Mouse (Mus musculus) c-Kit-negative CD71-positive TER-119-positive erythroid progenitor cells, embryonic 14.5 days (primary cell): ENCODE measurements around the gene Scmh1.

Source experiments
- DNase-seq: peaks from one replicate; pipeline ENCODE4 v3.0.0-alpha.2; 2013; ENCODE audit warnings: low read depth, low spot score

Scmh1 gene

GRCm38 (mm10) chr4:120405806-120406638 is 941 bp downstream of the Scmh1 start:
- no peak for DNase-seq

GRCm38 (mm10) chr4:120406639-120407273 is 1.7 kb downstream of the Scmh1 start:
- DNase-seq, result no peak

GRCm38 (mm10) chr4:120418053-120418452 is 13.0 kb downstream of the Scmh1 start:
- DNase-seq, result no peak

GRCm38 (mm10) chr4:120420193-120420592 is 15.1 kb downstream of the Scmh1 start:
- DNase-seq, result no peak

GRCm38 (mm10) chr4:120420685-120421084 is 15.6 kb downstream of the Scmh1 start:
- DNase-seq, result no peak

GRCm38 (mm10) chr4:120430601-120431000 is 25.5 kb downstream of the Scmh1 start:
- DNase-seq, result no peak

GRCm38 (mm10) chr4:120432599-120433373 is 27.7 kb downstream of the Scmh1 start:
- DNase-seq, result no peak

- DNase-seq, result no peak
Measured at GRCm38 (mm10) chr4:120461741-120462140, 56.7 kb downstream of the Scmh1 start.

GRCm38 (mm10) chr4:120472946-120473345 is 67.9 kb downstream of the Scmh1 start:
- DNase-seq, result no peak

- DNase-seq, result no peak
Measured at GRCm38 (mm10) chr4:120487707-120488106, 82.6 kb downstream of the Scmh1 start.

GRCm38 (mm10) chr4:120506955-120507354 is 101.9 kb downstream of the Scmh1 start:
- DNase-seq, result no peak

GRCm38 (mm10) chr4:120511203-120511602 is 106.1 kb downstream of the Scmh1 start:
- DNase-seq, result no peak

- no peak for DNase-seq
Measured at GRCm38 (mm10) chr4:120514366-120514765, 109.3 kb downstream of the Scmh1 start.

- no peak for DNase-seq
Measured at GRCm38 (mm10) chr4:120516491-120516890, 111.4 kb downstream of the Scmh1 start.

GRCm38 (mm10) chr4:120516907-120517306 is 111.8 kb downstream of the Scmh1 start:
- no peak for DNase-seq

GRCm38 (mm10) chr4:120517335-120517734 is 112.3 kb downstream of the Scmh1 start:
- no peak for DNase-seq

GRCm38 (mm10) chr4:120521761-120522160 is 116.7 kb downstream of the Scmh1 start:
- no peak for DNase-seq

- no peak for DNase-seq
Measured at GRCm38 (mm10) chr4:120522351-120522750, 117.3 kb downstream of the Scmh1 start.

- DNase-seq, result no peak
Measured at GRCm38 (mm10) chr4:120523092-120523491, 118.0 kb downstream of the Scmh1 start.

- no peak for DNase-seq
Measured at GRCm38 (mm10) chr4:120528171-120528570, 123.1 kb downstream of the Scmh1 start.

GRCm38 (mm10) chr4:120531986-120532385 is 126.9 kb downstream of the Scmh1 start, which contains the start of gene Slfnl1:
Gene Slfnl1 (plus strand): TSS chr4:120532231.
- no peak for DNase-seq

- no peak for DNase-seq
Measured at GRCm38 (mm10) chr4:120538664-120539063, 133.6 kb downstream of the Scmh1 start.
